Mouse (Mus musculus): ENCODE data around the gene Zmat3.

The Zmat3 gene

DNA sequence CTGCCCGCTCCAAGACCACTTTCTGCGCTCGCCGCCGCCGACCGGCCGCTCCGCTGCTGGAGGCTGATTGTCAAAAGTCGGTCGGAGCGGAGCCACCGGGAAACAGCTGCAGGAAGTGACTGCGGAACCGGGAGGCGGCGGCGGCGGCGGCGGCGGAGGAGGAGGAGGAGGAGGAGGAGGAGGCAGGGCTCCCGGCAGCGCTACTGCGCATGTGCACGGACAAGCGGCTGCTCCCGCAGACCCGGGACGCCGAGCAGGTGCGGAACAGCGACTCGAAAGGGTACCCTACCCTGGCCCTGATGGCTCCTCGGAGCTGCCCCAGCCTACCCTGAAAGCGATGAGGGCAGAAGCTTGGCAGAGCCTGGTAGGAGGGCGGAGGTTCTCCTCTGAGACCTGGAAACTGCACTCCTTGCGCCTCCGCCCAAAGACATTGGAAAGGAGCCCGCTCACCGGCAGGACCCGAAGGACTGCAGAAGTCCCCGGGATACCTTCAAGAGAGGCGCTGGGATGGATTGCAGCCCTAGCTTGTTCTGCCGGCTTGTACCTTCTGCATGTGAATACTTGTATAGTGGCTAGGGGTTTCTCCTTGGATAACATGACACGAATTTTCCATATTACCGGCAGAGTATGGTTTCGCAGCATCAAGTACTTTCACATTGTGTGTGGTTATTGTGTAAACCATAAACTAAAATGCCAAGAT is at the start of gene Zmat3:
Gene Zmat3 (minus strand): TSS at position 469 of the 700 bp plus-strand sequence.
- DNase-seq (ENCODE audit: low spot score): peak; percentile 76

- DNase-seq (ENCODE audit: low spot score): no peak
Measured at GRCm38 (mm10) chr3:32414381-32414780, 48.6 kb upstream of the Zmat3 start.

DNA sequence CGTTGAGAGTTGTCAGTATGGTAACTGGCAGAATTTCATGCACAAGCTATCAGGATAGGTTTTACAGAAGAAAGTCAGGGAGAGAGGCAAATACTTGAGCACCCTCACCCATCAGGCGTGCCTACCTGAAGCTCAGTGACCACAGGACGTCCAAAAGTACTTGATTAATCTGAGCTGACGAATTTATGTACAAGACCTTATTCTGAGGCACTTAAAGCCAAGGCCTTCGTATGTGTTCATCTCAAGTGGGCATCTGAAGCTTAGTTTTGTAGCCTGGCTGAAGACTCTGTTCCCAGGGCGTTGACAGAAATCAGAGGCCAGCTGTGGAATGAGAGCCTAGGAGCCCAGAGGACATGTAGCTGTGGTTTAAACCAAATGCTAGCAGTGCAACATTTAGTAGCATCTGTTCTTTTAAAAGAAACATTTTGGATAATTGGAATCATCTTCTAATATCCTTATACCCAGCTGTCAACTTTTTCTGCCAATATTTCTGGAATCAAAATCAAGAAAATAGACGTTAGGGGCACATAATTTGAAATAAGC is 46.8 kb upstream of the Zmat3 start:
- no peak for DNase-seq (ENCODE audit: low spot score)

DNA sequence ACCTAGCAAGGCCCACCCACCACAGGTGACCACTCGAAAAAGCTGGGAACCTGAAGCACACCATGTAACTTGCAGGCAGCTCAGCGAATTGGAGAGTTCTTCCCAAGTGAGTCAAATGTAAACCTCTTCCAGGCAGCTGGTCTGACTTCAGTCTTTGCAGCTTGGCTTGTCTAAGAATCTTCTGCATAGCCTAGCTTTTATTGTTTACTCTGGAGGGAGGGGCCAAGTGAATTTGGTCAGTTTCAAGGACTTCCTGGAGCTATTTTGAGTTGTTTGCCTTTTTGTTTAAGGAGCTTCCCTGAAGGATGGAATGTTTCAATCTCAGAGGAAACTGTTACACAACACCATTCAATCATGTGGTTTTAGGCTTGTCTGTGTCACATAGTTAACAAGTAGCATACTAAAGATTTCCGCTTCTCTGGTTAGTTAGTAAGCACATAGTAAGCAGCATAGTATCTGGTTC is 43.0 kb upstream of the Zmat3 start:
- no peak for DNase-seq (ENCODE audit: low spot score)

DNA sequence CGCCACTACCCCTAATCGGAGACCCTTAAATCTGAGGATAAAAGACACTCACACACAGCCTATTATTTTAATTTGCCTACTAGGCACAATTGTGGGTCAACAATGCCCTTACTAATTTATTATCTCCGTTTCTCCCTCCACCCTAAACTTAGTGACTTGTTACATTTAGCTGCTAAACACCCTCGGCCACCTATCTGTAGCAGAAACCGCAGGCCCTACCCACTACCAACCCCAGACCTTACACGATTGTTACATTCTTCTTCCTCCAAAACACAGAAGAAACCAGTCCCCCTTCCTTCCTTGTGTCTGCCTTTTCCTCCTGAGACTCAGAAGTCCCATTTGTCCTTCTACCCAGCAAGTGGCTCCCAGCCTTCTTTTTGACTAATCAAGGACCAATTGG is 41.0 kb upstream of the Zmat3 start:
- no peak for DNase-seq (ENCODE audit: low spot score)

DNA sequence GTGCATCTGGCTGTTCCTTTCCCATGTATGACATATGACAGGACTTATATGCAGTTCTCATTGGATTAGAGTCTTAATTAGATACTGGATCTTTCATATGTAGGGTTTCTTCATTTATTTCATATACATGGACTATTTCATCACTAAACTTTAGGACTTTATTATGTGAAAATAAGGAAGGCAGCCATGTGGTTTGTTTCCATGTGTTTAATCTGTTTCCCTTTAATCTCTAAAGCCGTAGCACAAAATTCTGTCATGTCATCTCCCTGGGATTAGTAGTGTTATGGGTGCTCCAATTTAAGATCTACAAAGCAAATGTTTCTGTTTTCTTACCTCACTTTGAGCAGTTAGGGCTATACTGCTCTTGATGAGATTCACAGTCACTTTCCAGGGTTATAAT is 39.9 kb upstream of the Zmat3 start:
- DNase-seq (ENCODE audit: low spot score): no peak

- DNase-seq (ENCODE audit: low spot score): no peak
Measured at GRCm38 (mm10) chr3:32402990-32403885, 37.4 kb upstream of the Zmat3 start.

DNA sequence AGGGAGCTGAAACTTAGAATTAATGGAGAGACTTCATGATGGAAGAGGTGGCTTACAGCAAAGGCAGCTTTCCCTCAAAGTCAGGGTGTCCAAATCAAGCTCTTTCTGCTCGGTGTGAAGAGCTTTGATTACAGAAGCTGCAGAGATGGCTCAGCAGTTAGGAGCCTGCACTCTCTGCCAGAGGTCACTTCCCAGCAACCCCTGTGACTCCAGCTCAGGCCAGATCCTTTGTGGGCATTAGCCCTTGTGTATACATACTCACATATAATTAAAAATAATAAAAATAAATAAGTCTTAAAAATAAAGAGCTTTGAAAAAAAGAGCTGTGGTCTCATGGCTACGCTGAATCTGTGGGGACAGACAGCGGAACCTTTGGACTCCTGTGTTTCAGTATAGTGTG is 35.8 kb upstream of the Zmat3 start:
- no peak for DNase-seq (ENCODE audit: low spot score)

DNA sequence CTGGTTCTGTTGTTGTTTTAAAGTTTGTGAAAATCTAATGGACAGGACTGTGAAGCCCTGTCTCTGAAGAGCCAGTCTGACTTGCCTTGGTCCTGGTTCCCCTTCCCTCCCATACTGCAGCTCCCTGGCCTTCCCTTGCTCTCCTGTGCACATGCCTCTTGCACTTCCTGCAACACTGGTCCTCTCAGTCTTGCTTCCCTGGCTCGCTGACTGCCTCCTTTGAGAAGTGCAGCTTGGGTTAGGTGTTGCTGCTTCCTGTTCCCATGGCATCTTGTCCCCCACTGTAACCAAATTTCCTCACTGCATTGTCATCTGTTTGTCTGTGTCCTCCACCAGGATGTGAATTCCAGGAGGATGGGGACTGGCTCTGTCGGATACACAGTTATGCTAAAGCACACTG is 34.1 kb upstream of the Zmat3 start:
- no peak for DNase-seq (ENCODE audit: low spot score)

- no peak for DNase-seq (ENCODE audit: low spot score)
Measured at GRCm38 (mm10) chr3:32399381-32399780, 33.6 kb upstream of the Zmat3 start.

GRCm38 (mm10) chr3:32398623-32399022 is 32.8 kb upstream of the Zmat3 start:
- no peak for DNase-seq (ENCODE audit: low spot score)

- DNase-seq (ENCODE audit: low spot score): no peak
Measured at GRCm38 (mm10) chr3:32398175-32398538, 32.3 kb upstream of the Zmat3 start.

DNA sequence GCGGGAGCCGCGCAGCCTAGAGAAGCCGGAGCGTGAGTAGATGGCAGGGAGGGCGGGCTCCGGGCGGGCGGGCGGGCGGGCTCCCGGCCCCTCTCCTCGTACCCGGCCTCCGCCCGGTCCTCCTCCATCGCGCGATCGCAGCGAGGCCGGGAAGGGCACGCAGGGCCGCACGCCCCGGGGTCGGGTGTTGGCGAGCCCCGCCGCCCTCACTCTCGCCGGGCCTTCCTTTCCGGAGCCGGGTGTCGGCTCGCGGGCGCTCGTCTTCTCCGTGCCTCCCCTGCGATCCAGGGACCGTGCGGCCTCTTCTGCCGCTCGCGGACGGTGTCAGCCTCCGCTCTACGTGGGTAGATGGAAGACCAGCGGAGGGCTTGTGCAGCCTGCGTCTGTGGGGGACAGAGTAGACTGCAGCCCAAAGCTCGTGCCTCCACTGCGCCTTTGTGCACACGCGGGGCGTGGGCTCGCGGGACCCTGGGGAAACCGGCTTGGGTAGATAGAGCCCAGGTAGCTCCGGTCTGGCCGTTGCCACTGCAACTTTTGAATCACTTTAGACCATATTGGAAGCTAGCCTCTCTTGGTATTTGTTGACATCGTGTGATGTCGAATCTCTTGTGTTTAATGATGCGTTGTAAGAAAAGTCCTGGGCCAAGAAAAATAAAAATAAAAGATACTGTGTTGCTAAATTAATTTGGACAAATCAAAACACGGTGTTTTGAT is 31.8 kb upstream of the Zmat3 start, which contains the start of gene Pik3ca:
Gene Pik3ca (plus strand): TSS at position 211 of the 714 bp plus-strand sequence.
- DNase-seq (ENCODE audit: low spot score): peak; percentile 27

DNA sequence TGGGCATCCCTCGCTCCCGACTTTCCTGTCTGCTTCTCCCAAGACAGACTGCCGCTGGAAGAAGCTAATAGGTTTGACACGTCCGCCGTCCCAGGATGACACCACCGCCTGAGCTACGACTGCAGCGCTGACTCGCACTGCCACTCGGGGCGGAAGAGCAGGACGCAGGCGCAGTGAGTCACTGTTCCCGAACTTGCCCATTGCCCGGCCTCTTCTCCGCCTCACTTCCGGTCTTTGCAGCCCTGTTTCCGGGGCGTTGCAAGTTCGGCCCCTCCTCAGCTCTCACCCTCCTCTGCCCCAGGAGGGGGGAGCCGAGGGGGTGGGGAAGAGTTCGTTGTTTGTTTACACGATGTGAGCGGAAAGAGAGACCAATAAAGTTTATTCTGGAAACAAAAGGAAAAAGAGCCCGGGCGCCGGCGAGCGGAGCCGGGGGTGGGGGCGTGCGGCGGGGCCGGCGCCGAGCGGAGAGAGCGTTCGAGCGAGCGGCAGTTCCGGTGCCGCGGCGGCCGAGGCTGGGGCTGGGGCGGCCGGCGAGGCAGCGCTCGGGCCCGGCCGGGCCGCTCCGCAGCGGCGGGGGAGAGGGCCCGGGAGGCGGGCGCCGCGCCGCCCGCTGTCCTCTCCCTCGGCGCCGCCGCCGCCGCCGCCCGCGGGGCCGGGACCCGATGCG is 31.1 kb upstream of the Zmat3 start:
- peak; percentile 98 for DNase-seq (ENCODE audit: low spot score)

DNA sequence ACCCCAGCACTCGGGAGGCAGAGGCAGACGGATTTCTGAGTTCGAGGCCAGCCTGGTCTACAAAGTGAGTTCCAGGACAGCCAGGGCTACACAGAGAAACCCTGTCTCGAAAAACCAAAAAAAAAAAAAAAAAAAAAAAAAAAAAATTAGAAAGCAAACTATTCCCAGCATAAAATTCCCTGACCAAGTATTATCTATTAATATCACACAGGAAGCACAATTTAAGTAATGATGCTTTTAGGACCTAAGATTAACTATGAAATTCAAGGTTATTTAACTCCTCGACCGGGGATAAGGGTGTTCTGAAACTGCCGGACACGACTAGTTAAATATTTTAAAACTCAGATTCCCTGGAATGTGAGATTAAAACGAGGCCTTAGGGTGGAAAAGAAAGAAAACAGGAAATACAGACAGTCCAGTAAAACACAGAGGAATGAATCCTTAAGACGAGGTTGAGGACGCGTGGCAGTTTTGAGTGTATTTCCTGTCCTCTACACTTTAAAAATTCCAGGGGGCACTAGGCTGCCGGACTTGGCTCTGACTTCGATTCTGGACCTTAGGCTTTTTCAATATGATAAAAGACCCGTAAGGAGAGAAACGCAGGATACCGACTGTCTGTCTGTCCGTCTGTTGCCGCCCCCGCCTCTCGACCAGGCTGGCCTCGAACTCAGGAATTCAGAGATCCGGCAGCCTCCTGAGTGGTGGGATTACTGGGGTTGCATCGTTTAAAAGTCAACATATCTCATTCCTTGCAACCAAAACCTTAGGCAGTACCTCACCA is 30.1 kb upstream of the Zmat3 start:
- DNase-seq (ENCODE audit: low spot score): no peak

DNA sequence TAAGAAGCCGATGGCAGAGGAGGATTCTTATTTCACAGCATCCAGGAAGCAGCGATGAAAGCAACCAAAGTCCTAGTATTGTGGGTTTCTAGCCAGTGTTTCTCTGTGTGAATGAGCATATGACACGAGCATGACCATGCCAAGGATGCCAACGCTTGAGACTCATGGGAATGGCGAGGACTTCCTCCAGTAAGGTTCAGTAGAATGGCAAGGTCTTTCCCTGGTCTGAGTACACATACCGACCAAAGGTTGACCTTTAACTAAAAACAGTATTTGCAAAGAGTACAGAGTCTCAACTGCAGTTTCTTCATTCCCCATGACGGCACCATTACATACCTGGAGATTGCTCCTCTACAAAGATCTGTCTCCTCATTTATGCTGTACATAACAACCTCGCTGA is 28.2 kb upstream of the Zmat3 start:
- no peak for DNase-seq (ENCODE audit: low spot score)

DNA sequence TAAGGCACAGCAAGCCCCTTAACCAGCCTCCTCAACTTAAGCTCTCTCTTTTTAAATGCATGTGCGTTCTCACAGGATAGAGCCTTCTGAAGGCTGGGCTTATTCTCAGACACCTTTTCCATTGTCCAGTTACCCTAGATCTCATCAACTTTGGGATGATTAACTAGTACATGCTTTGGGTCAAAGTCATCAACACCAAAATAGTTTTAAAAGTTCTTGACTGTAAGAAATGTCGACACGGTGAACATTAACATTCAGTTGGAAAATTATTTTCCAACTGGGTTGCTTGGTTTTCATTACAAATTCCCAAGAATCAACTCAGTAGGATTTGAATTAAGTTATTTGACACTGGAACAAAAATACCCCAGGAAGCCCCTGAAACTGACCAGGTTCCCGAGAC is 27.0 kb upstream of the Zmat3 start:
- no peak for DNase-seq (ENCODE audit: low spot score)

DNA sequence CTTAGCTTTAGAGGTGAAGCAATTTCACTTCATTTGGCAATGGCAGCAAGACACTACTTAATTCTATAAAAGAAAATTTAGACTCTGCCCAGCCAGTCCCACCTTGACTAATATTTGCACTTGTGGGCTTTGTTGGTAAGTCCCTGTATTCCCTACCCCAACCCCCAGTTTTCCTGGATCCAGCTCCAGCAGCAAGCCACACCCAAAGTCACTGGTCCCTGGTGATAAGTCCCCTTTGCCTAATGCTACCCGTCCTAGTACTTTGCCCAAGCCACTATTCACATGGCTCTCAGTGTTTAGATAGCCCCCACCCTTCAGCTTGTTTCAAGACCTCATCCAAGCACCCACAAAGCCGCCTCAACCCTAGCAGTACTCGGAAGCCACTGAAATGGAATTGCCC is 15.7 kb upstream of the Zmat3 start:
- no peak for DNase-seq (ENCODE audit: low spot score)

DNA sequence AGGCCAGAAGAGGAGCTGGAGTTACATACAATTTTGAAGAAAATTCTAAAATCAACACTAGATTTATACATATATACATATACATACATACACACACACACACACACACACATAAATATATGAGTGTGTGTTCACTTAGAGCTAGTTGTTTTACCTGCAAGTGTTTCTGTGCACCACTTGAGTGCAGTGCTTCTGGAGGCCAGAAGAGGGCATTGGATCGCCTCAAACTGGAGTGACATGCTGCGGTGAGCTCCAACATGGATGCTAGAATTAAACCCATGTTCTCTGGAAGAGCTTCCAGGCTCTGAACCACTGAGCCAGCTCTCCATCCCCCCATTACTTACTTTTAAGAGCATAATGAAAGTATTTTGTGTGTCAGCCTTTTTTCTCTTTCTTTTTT is 14.1 kb upstream of the Zmat3 start:
- DNase-seq (ENCODE audit: low spot score): no peak

DNA sequence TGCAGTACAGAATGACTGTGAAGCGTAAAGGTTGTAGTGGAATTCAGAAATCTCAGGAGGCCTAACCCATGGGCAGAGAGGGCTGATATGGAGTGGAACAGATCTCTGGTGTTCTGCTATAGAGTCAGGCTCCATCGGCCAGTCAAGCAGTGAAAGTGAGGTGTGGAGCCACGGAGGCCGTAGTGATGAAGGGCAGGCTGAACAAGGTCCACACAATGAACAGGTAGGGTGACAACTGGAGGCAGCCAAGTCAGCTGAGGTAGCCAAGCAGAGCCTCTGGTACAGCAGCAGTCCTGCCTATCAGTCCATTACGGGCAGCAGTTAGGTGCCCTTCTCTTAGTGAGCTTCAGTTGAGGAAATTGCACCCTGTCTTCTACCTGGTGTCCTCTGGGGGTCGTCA is 7.4 kb upstream of the Zmat3 start:
- DNase-seq (ENCODE audit: low spot score): no peak

DNA sequence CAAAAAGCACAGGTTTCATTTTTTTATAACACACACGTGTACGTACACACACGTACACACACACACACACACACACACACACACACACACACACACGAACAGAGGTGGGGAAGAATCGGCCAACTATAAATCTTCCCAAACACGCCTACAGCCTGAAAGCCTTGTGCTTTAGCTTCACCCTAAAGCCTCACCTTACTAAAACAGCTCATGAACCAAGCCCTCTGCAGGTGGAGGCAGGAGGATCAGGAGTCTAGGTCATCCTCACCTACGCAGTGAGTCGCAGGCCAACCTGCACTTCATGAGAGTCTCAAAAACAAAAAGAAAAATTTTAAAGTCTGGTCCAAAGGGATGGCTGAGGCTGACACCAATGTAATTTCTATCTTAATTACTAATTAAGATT is 6.7 kb upstream of the Zmat3 start:
- DNase-seq (ENCODE audit: low spot score): no peak

All from ovary, adult 18-20 months (tissue).